Mouse (Mus musculus) liver, embryonic 14.5 days (tissue): ENCODE results near the gene Cldn20.

ENCODE experiments used
- CTCF ChIP-seq: IDR thresholded peaks from 2 replicates; pipeline ENCODE4 v1.5.1; 2016; ENCODE audit warnings: antibody characterized with exemption, low read depth, control low read depth
- EP300 ChIP-seq: IDR thresholded peaks from 2 replicates; pipeline ENCODE4 v1.6.1; 2016; ENCODE audit warnings: antibody characterized with exemption, low read depth

DNA sequence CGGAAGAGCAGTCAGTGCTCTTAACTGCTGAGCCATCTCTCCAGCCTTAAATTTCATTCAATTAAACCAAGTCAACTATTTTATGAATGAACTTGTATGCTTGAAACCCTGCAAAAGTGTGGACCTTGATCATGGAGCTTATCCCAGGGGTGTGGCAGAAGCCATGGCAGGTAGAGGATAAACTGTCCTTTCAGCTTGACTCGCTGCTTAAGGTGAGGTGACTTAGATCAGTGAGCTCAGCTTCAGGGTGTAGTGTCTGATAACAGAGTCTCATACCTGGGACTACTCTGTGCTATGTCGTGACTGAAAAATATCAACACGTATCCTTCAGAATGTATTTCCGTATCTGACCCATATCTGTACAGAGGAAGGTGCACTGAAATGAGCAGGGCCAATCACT is 12.0 kb upstream of the Cldn20 start:
- no peak for TF ChIP-seq CTCF
- no peak for TF ChIP-seq EP300
